Mouse (Mus musculus) T-cell, adult 66 days (primary cell): ENCODE results near the gene Gc. TPM values are rescaled to one million over a fixed set of nuclear protein-coding genes. Genes with fewer than 3 reads are reported as not detected.

ENCODE experiments used
- total RNA-seq, 2 experiments: library from RNA; stranded (reverse); gene quantifications; 3 replicates in 1 of 2; 4 replicates in 1 of 2; pipeline ENCODE4 v1.2.4; 2023

Gc gene
- not detected for total RNA-seq

DNA sequence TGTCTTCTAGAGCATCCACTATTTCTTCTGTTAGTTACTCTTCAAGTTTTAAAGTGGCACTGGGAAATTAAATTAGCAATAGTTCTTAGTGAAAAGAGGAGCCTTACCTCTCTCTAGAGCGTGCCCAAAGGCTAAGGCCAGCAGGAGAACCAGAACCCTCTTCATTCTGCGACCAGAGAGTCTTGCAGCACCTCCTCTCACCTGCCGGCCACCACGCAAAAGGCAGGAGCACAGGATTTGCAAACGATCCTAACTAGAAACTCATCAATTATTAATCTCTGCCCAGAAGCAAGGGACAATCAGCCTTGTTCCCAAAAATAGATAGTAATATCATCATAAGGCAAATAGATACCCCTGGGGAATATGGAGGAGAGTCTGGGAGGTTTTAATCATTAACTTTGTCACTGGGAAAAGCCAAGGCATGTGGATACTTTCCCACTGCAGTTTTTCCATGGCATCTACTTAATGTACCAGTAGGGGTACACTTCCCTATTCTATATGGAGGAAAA is at the start of gene Gc:
Gene Gc, minus strand, starts transcription at position 345 of the 509 bp plus-strand sequence.

Other genes with a start within 250 kb of the Gc start
- gene Npffr2, start 69.5 kb upstream of the Gc start, total RNA-seq = not detected